Mouse (Mus musculus): ENCODE results near the gene Vstm2l.

DNA sequence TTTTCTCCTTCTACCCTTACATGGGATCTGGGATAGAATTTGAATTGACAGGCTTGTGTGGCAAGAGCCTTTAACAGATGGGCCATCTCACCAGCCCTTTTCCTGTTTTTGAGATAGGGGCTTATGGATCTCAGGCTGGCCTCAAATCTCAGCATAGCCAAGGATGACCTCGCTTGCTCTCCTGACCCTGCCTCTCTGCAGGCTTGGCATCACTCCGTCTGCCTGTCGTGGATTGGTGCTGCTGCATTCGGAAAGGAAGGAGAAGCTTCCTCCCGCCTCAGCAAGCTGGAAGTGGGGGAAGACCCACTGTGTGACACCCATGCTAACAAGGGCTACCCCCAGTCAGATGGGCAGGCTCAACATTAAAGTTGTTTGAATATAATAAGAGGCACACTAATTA lies 64.8 kb downstream of the Vstm2l start:
- TF ChIP-seq CTCF (IDR thresholded peaks at IDR 0.05; ENCODE audit: low read depth, low read length) (no peak), GATA1 (IDR thresholded peaks at IDR 0.05; ENCODE audit: borderline replicate concordance, low read length) (no peak), TAL1 (conservative IDR thresholded peaks at IDR 0.05; ENCODE audit: low read depth, low read length) (no peak), POLR2AphosphoS5 (IDR thresholded peaks at IDR 0.05; ENCODE audit: insufficient replicate concordance, low read depth, low read length) (no peak)
